11 mouse cellular contexts compared by ENCODE assay signal in genomic region chr14:78776659-78777058, GRCm38 (mm10). TPM values are rescaled to one million over a fixed set of nuclear protein-coding genes. Genes with fewer than 3 reads are reported as not detected.
DNase-seq lines count a peak whose midpoint lies in the region; ATAC-seq and TF ChIP-seq lines count a peak whose summit lies in the region.
"Had no signal": no experiment of that assay in that cellular context is flagged by ENCODE, and none has a peak within 500 bp of the region (broad histone marks: within the 10 kb centered on the region; RNA-seq: fewer than 3 reads in every experiment).

No protein-coding gene starts in this region.

- no peaks in the 10 kb centered on the region for H3K9me3 ChIP-seq in forebrain, embryonic 11.5 days (ENCODE audit: control insufficient read depth, low read length)
- H3K9me3 ChIP-seq in forebrain, embryonic 10.5 days: no peaks in the 10 kb centered on the region
- no peaks in the 10 kb centered on the region for H3K9me3 ChIP-seq in kidney, postnatal 0 days (replicated peaks; ENCODE audit: low read length)
- H3K9me3 ChIP-seq in forebrain, embryonic 16.5 days (ENCODE audit: control insufficient read depth, low read length): no peaks in the 10 kb centered on the region
- no peaks in the 10 kb centered on the region for H3K9me3 ChIP-seq in midbrain, postnatal 0 days (ENCODE audit: low read length)
- H3K9me3 ChIP-seq: embryonic facial prominence, embryonic 12.5 days had no signal

- TF ChIP-seq POLR2A in kidney, adult 2 months (IDR thresholded peaks at IDR 0.05; ENCODE audit: low read depth, low read length): no peak

- DNase-seq in forebrain, embryonic 11.5 days (ENCODE audit: low spot score): no peak
- no peak for DNase-seq in forebrain, embryonic 10.5 days (ENCODE audit: extremely low spot score, low spot score)
- no peak for DNase-seq in kidney, postnatal 0 days (ENCODE audit: low spot score)
- DNase-seq in kidney, adult 2 months: no peak
- DNase-seq in midbrain, postnatal 0 days (ENCODE audit: low spot score): peak; percentile 4
- DNase-seq in urinary bladder, postnatal 4 days (ENCODE audit: low spot score in 2 of 2): no peak
- DNase-seq in cerebellum, adult 9-10 months: no peak
- DNase-seq: gastrocnemius, postnatal 36 days; liver, postnatal 0 days had no signal

- TF ChIP-seq CTCF in kidney, postnatal 0 days (IDR thresholded peaks at IDR 0.05; ENCODE audit: low read depth): no peak
- TF ChIP-seq CTCF in kidney, adult 2 months (conservative IDR thresholded peaks at IDR 0.05; ENCODE audit: insufficient read depth, insufficient read length, low read depth, low read length): no peak
- no peak for TF ChIP-seq CTCF in midbrain, postnatal 0 days (IDR thresholded peaks at IDR 0.05)

- H3K27me3 ChIP-seq in forebrain, embryonic 11.5 days (ENCODE audit: control insufficient read depth, insufficient read depth, low read length): no peaks in the 10 kb centered on the region
- no peaks in the 10 kb centered on the region for H3K27me3 ChIP-seq in forebrain, embryonic 10.5 days (ENCODE audit: poor library complexity, severe bottlenecking)
- no peaks in the 10 kb centered on the region for H3K27me3 ChIP-seq in kidney, postnatal 0 days (ENCODE audit: insufficient read depth, low read length)
- H3K27me3 ChIP-seq in kidney, adult 2 months (replicated peaks; ENCODE audit: control insufficient read depth, insufficient read depth, low read length): no peaks in the 10 kb centered on the region
- no peaks in the 10 kb centered on the region for H3K27me3 ChIP-seq in forebrain, embryonic 16.5 days (replicated peaks; ENCODE audit: control insufficient read depth, insufficient read depth, low read length)
- no peaks in the 10 kb centered on the region for H3K27me3 ChIP-seq in midbrain, postnatal 0 days (ENCODE audit: insufficient read depth, low read length)
- H3K27me3 ChIP-seq: embryonic facial prominence, embryonic 12.5 days had no signal

- no peak overlapping the region for H3K4me3 ChIP-seq in forebrain, embryonic 11.5 days (ENCODE audit: low read depth, low read length)
- H3K4me3 ChIP-seq in forebrain, embryonic 10.5 days: no peak overlapping the region
- no peak overlapping the region for H3K4me3 ChIP-seq in kidney, postnatal 0 days (replicated peaks; ENCODE audit: low read depth, low read length)
- H3K4me3 ChIP-seq in kidney, adult 2 months (ENCODE audit: insufficient read depth, low read depth, low read length): no peak overlapping the region
- no peak overlapping the region for H3K4me3 ChIP-seq in forebrain, embryonic 16.5 days (replicated peaks; ENCODE audit: low read length)
- H3K4me3 ChIP-seq in midbrain, postnatal 0 days (ENCODE audit: low read depth, low read length): peak overlapping the region; percentile 22
- H3K4me3 ChIP-seq: embryonic facial prominence, embryonic 12.5 days had no signal

- H3K27ac ChIP-seq in forebrain, embryonic 11.5 days (ENCODE audit: low read depth, low read length): no peak overlapping the region
- H3K27ac ChIP-seq in forebrain, embryonic 10.5 days: no peak overlapping the region
- H3K27ac ChIP-seq in kidney, postnatal 0 days: no peak overlapping the region
- no peak overlapping the region for H3K27ac ChIP-seq in kidney, adult 2 months (ENCODE audit: insufficient read depth, low read depth, low read length)
- H3K27ac ChIP-seq in forebrain, embryonic 16.5 days (ENCODE audit: low read length): no peak overlapping the region
- no peak overlapping the region for H3K27ac ChIP-seq in midbrain, postnatal 0 days (ENCODE audit: low read depth, low read length)
- H3K27ac ChIP-seq: embryonic facial prominence, embryonic 12.5 days had no signal

- peaks cover 4% of the 10 kb centered on the region; the same call in 1 of the 2 replicates for H3K4me1 ChIP-seq in forebrain, embryonic 11.5 days (replicated peaks; ENCODE audit: control insufficient read depth, insufficient read depth, low read length)
- H3K4me1 ChIP-seq in forebrain, embryonic 10.5 days: peaks cover 26% of the 10 kb centered on the region
- 0 out of 2 replicates have a peak, but pooled peaks cover 2% of the 10 kb centered on the region for H3K4me1 ChIP-seq in kidney, postnatal 0 days (replicated peaks; ENCODE audit: insufficient read depth, low read length)
- no peaks in the 10 kb centered on the region for H3K4me1 ChIP-seq in kidney, adult 2 months (ENCODE audit: control insufficient read depth, insufficient read depth, low read length)
- peaks cover 12% of the 10 kb centered on the region for H3K4me1 ChIP-seq in forebrain, embryonic 16.5 days (replicated peaks; ENCODE audit: control insufficient read depth, insufficient read depth, low read length)
- peaks cover 7% of the 10 kb centered on the region; the same call in 1 of the 2 replicates for H3K4me1 ChIP-seq in midbrain, postnatal 0 days (ENCODE audit: insufficient read depth, low read length)

- ATAC-seq in forebrain, embryonic 11.5 days (replicated peaks; ENCODE audit: low FRiP score): no peak
- no peak for ATAC-seq in kidney, postnatal 0 days (replicated peaks; ENCODE audit: low FRiP score, low read depth)
- peak; percentile 26; the same call in 1 of the 2 replicates for ATAC-seq in forebrain, embryonic 16.5 days
- ATAC-seq in midbrain, postnatal 0 days (ENCODE audit: low FRiP score): no peak
- ATAC-seq: liver, postnatal 0 days had no signal

- H3K4me2 ChIP-seq in forebrain, embryonic 11.5 days (ENCODE audit: low read depth, low read length, severe bottlenecking): 0 out of 2 replicates have a peak overlapping the region, but pooled peaks have one; percentile 11
- peak overlapping the region; percentile 25 for H3K4me2 ChIP-seq in kidney, postnatal 0 days (ENCODE audit: low read length)
- H3K4me2 ChIP-seq in forebrain, embryonic 16.5 days (ENCODE audit: low read length): peak overlapping the region; percentile 43
- peak overlapping the region; percentile 51 for H3K4me2 ChIP-seq in midbrain, postnatal 0 days (ENCODE audit: low read depth, low read length, poor library complexity, severe bottlenecking)
- H3K4me2 ChIP-seq: embryonic facial prominence, embryonic 12.5 days had no signal

- H3K36me3 ChIP-seq in forebrain, embryonic 11.5 days (ENCODE audit: control insufficient read depth, insufficient read depth, low read length): no peaks in the 10 kb centered on the region
- no peaks in the 10 kb centered on the region for H3K36me3 ChIP-seq in forebrain, embryonic 10.5 days (replicated peaks)
- no peaks in the 10 kb centered on the region for H3K36me3 ChIP-seq in kidney, postnatal 0 days (ENCODE audit: insufficient read depth, low read length)
- H3K36me3 ChIP-seq in kidney, adult 2 months (ENCODE audit: control insufficient read depth, insufficient read depth, low read length): no peaks in the 10 kb centered on the region
- no peaks in the 10 kb centered on the region for H3K36me3 ChIP-seq in forebrain, embryonic 16.5 days (ENCODE audit: control insufficient read depth, insufficient read depth)
- H3K36me3 ChIP-seq in midbrain, postnatal 0 days (ENCODE audit: insufficient read depth, low read length): no peaks in the 10 kb centered on the region
- H3K36me3 ChIP-seq: embryonic facial prominence, embryonic 12.5 days had no signal

- 13% methylated on average over 8 of the region's 8 CpGs for WGBS in forebrain, embryonic 11.5 days
- WGBS in forebrain, embryonic 10.5 days: 29% methylated on average over 8 of the region's 8 CpGs
- 23% methylated on average over 8 of the region's 8 CpGs for WGBS in kidney, postnatal 0 days
- 46% methylated on average over 8 of the region's 8 CpGs for WGBS in kidney, adult 2 months
- WGBS in forebrain, embryonic 16.5 days: 6% methylated on average over 8 of the region's 8 CpGs
- WGBS in midbrain, postnatal 0 days: 2% methylated on average over 8 of the region's 8 CpGs

- peak overlapping the region; percentile 27 for H3K9ac ChIP-seq in forebrain, embryonic 11.5 days (ENCODE audit: low read length)
- H3K9ac ChIP-seq in kidney, postnatal 0 days (ENCODE audit: low read depth, low read length): no peak overlapping the region
- no peak overlapping the region for H3K9ac ChIP-seq in forebrain, embryonic 16.5 days (replicated peaks; ENCODE audit: low read depth, low read length)
- H3K9ac ChIP-seq in midbrain, postnatal 0 days (replicated peaks; ENCODE audit: low read length, poor library complexity, severe bottlenecking): no peak overlapping the region
- H3K9ac ChIP-seq: embryonic facial prominence, embryonic 12.5 days; liver, postnatal 0 days had no signal

RNA-seq across cellular contexts. Expression of gene Dgkh, which starts 44.1 kb away (rescaled TPM):
- polyA plus RNA-seq in forebrain, embryonic 11.5 days (2014; fragmentation: Nextera tagmentation; extraction: Ambion mirVana): 1.3 and 1.8 TPM in 2 replicates
- polyA plus RNA-seq in forebrain, embryonic 10.5 days (2016; fragmentation: Nextera tagmentation; extraction: Ambion mirVana): 0.68 and 0.98 TPM in 2 replicates
- 2.2 and 2.3 TPM in 2 replicates for polyA plus RNA-seq in kidney, postnatal 0 days (2015; fragmentation: Nextera tagmentation; extraction: Ambion mirVana)
- 1.9 and 2.6 TPM in 2 replicates for polyA plus RNA-seq in kidney, adult 2 months (2012; rRNA removed)
- 2.4 and 2.8 TPM in 2 replicates for polyA plus RNA-seq in forebrain, embryonic 16.5 days (2015; fragmentation: Nextera tagmentation; extraction: Ambion mirVana)
- total RNA-seq in midbrain, postnatal 0 days (2014; rRNA removed): 15.3 and 17.0 TPM in 2 replicates
- 2.2 and 2.8 TPM in 2 replicates for polyA plus RNA-seq in midbrain, postnatal 0 days (2015; fragmentation: Nextera tagmentation; extraction: Ambion mirVana)
